Mouse (Mus musculus) spleen, adult 2 months (tissue): ENCODE results near the gene Sco1. TPM values are rescaled to one million over a fixed set of nuclear protein-coding genes. Genes with fewer than 3 reads are reported as not detected.
A peak's percentile ranks its signal among the peaks of the same experiment; 100 is the strongest.

Experiments used
- DNase-seq, 2 experiments: peaks; one replicate each; pipeline versions ENCODE4 v3.0.0 to v3.0.0-alpha.2; 2012 to 2021; ENCODE audit warnings: low spot score in 2 of 2, low read depth in 1 of 2
- H3K27ac ChIP-seq: fragments of 200-500 bp; 2 replicates; pipeline ENCODE4 v1.5.1; 2012; ENCODE audit warnings: low read length, inconsistent platforms; ENCODE audit not compliant: insufficient read depth
- H3K27me3 ChIP-seq: fragments of 200-500 bp; 2 replicates; pipeline ENCODE4 v1.6.1; 2012; ENCODE audit warnings: mild to moderate bottlenecking, moderate library complexity, low read length, inconsistent platforms; ENCODE audit not compliant: control insufficient read depth, insufficient read depth
- H3K36me3 ChIP-seq: fragments of 200-500 bp; 2 replicates; pipeline ENCODE4 v1.6.1; 2012; ENCODE audit warnings: mild to moderate bottlenecking, low read length, inconsistent platforms; ENCODE audit not compliant: control insufficient read depth, insufficient read depth
- H3K4me1 ChIP-seq: fragments of 200-500 bp; 2 replicates; pipeline ENCODE4 v1.6.1; 2011; ENCODE audit warnings: inconsistent platforms; ENCODE audit not compliant: control insufficient read depth, insufficient read depth, insufficient read length
- H3K4me3 ChIP-seq: fragments of 200-500 bp; 2 replicates; pipeline ENCODE4 v1.5.1; 2011; ENCODE audit warnings: mild to moderate bottlenecking, inconsistent platforms; ENCODE audit not compliant: insufficient read depth, insufficient read length; ENCODE audit errors: extremely low read depth
- CTCF ChIP-seq: fragments of 200-500 bp; IDR thresholded peaks from 2 replicates; pipeline ENCODE4 v1.5.1; 2011; ENCODE audit warnings: mild to moderate bottlenecking, inconsistent platforms; ENCODE audit not compliant: insufficient read depth, insufficient read length, insufficient replicate concordance; ENCODE audit errors: extremely low read depth
- POLR2A ChIP-seq: fragments of 200-500 bp; IDR thresholded peaks from 2 replicates; pipeline ENCODE4 v1.6.1; 2011; ENCODE audit warnings: low read depth, low read length, inconsistent platforms
- WGBS: fragments of 180-500 bp; shearing (Covaris S2); methylation state at CpG from one replicate; pipeline ENCODE4 v1.1.7; 2018; 5-methylcytosine and 5-hydroxymethylcytosine counted together
- polyA plus RNA-seq: library from polyadenylated mRNA; depleted of rRNA; stranded (reverse); fragments of >200 nt; gene quantifications from 2 replicates; pipeline ENCODE4 v1.2.3, GENCODE M21; 2012

The Sco1 gene
- polyA plus RNA-seq, 1 experiment: 2.0 TPM

- H3K4me3 ChIP-seq: no peak overlapping the region
- no peak for DNase-seq
- H3K4me1 ChIP-seq: no peaks in the 10 kb centered on the region
- H3K27ac ChIP-seq: no peak overlapping the region
- WGBS: 74% methylated on average over 9 of the region's 9 CpGs
- TF ChIP-seq POLR2A: no peak
- TF ChIP-seq CTCF: no peak
- no peaks in the 10 kb centered on the region for H3K36me3 ChIP-seq
- H3K27me3 ChIP-seq: no peaks in the 10 kb centered on the region
These were observed 40.7 kb downstream of the Sco1 start for GRCm38 (mm10) chr11:67093201-67093600.

DNA sequence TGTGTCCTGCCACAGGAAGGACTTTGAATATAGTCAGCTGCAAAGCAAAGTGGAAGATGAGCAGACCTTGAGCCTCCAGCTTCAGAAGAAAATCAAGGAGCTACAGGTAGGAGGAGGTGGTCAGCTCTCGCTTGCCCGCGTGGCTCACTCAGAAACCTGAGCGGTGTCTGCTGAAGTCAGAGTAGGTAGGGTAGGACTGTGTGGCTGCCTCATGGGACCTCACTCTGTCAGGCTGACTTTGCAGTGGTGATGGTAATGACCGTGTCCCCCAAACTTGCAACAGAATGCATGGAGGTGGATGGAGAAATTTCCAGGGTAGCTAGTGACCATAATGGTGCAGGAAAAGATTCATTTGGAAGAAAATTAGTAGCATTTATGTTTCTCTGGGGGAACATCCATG is 41.2 kb downstream of the Sco1 start:
- Histone ChIP-seq H3K27me3 (no peaks in the 10 kb centered on the region), H3K4me1 (no peaks in the 10 kb centered on the region), H3K27ac (no peak overlapping the region), H3K4me3 (no peak overlapping the region), H3K36me3 (no peaks in the 10 kb centered on the region)
- WGBS: 96% methylated on average over 5 of the region's 5 CpGs
- TF ChIP-seq CTCF (no peak), POLR2A (no peak)
- no peak for DNase-seq

DNA sequence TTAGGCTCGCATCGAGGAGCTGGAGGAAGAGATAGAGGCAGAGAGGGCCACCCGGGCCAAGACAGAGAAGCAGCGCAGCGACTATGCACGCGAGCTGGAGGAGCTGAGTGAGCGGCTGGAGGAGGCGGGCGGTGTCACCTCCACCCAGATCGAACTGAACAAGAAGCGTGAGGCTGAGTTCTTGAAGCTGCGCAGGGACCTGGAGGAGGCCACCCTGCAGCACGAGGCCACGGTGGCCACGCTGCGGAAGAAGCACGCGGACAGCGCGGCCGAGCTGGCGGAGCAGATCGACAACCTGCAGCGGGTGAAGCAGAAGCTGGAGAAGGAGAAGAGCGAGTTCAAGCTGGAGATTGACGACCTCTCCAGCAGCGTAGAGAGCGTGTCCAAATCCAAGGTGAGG is 42.0 kb downstream of the Sco1 start:
- Histone ChIP-seq H3K27ac (no peak overlapping the region), H3K4me1 (no peaks in the 10 kb centered on the region), H3K27me3 (no peaks in the 10 kb centered on the region), H3K4me3 (no peak overlapping the region), H3K36me3 (no peaks in the 10 kb centered on the region)
- TF ChIP-seq CTCF (no peak), POLR2A (no peak)
- DNase-seq: no peak
- 77% methylated on average over 29 of the region's 29 CpGs for WGBS

DNA sequence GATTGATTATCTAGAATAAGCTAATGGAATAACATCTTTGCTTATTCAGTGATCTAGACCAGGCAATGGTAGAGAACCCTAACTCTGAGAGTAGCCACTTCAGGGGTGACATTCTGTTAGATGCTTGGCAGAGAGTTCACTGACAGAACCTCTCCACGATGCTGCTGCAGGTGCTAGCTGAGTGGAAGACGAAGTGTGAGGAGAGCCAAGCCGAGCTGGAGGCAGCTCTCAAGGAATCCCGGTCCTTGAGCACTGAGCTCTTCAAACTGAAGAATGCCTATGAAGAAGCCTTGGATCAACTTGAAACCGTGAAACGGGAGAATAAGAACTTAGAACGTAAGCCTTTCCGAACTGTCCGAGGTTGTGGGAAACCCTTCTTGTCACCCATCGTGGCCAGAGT is 45.2 kb downstream of the Sco1 start:
- no peak for DNase-seq
- WGBS: 89% methylated on average over 10 of the region's 10 CpGs
- TF ChIP-seq POLR2A (no peak), CTCF (no peak)
- Histone ChIP-seq H3K36me3 (no peaks in the 10 kb centered on the region), H3K4me3 (no peak overlapping the region), H3K27me3 (no peaks in the 10 kb centered on the region), H3K27ac (no peak overlapping the region), H3K4me1 (no peaks in the 10 kb centered on the region)

DNA sequence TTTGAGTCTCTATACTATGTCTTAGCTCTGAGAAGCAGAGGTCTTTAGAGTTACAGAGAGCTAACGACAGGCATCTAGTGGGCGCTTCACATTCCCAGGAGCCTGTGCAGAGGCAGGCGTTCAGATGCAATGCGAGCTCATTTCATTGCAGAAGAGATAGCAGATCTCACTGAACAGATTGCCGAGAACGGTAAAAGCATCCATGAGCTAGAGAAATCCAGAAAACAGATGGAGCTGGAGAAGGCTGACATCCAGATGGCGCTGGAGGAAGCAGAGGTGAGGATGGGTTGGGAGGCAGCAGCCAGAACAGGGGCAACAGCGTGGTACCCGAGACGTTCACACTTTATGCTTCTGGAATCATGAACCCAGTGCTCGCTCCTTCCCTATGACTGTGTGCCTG is 46.0 kb downstream of the Sco1 start:
- no peak for DNase-seq
- WGBS: 79% methylated on average over 11 of the region's 11 CpGs
- no peaks in the 10 kb centered on the region for H3K27me3 ChIP-seq

GRCm38 (mm10) chr11:67099241-67099640 is 46.8 kb downstream of the Sco1 start:
- H3K4me1 ChIP-seq: no peaks in the 10 kb centered on the region
- WGBS: 93% methylated on average over 16 of the region's 16 CpGs
- no peak for DNase-seq
- H3K4me3 ChIP-seq: no peak overlapping the region
- TF ChIP-seq POLR2A (no peak), CTCF (no peak)
- H3K27ac ChIP-seq: no peak overlapping the region
- no peaks in the 10 kb centered on the region for H3K27me3 ChIP-seq
- H3K36me3 ChIP-seq: no peaks in the 10 kb centered on the region

More for the DNA sequence above, 46.0 kb downstream of the Sco1 start:
- Histone ChIP-seq H3K27ac (no peak overlapping the region), H3K4me1 (no peaks in the 10 kb centered on the region), H3K4me3 (no peak overlapping the region), H3K36me3 (no peaks in the 10 kb centered on the region)
- no peak for TF ChIP-seq CTCF
- TF ChIP-seq POLR2A: no peak

GRCm38 (mm10) chr11:67100169-67100568 is 47.7 kb downstream of the Sco1 start:
- TF ChIP-seq CTCF (no peak), POLR2A (no peak)
- Histone ChIP-seq H3K27ac (no peak overlapping the region), H3K4me1 (no peaks in the 10 kb centered on the region), H3K36me3 (no peaks in the 10 kb centered on the region), H3K27me3 (no peaks in the 10 kb centered on the region), H3K4me3 (no peak overlapping the region)
- 33% methylated on average over 6 of the region's 6 CpGs for WGBS
- DNase-seq: no peak

GRCm38 (mm10) chr11:67101713-67102112 is 49.2 kb downstream of the Sco1 start:
- 31% methylated on average over 8 of the region's 8 CpGs for WGBS
- no peak overlapping the region for H3K4me3 ChIP-seq
- H3K36me3 ChIP-seq: no peaks in the 10 kb centered on the region
- H3K4me1 ChIP-seq: no peaks in the 10 kb centered on the region
- H3K27me3 ChIP-seq: no peaks in the 10 kb centered on the region
- TF ChIP-seq CTCF (peak; percentile 58; the same call in 1 of the 2 replicates), POLR2A (no peak)
- peak in 1 of 2 experiments; percentile 31 for DNase-seq
- no peak overlapping the region for H3K27ac ChIP-seq
